Mouse (Mus musculus) hindbrain, embryonic 15.5 days (tissue): ENCODE measurements around the gene Rnf227. TPM values are rescaled to one million over a fixed set of nuclear protein-coding genes. Genes with fewer than 3 reads are reported as not detected.

Source experiments
- ATAC-seq: fragments of 200-750 bp; cut with Nextera tagmentation; 2 replicates; pipeline ENCODE4 v1.8.0; 2017; ENCODE audit warnings: low read depth, moderate number of reproducible peaks, moderate TSS enrichment; ENCODE audit not compliant: low FRiP score
- H3K27ac ChIP-seq: fragments of 300-500 bp; sonication (generic); replicated peaks from 2 replicates; pipeline ENCODE4 v1.5.1; 2015; ENCODE audit warnings: mild to moderate bottlenecking, inconsistent platforms
- H3K27me3 ChIP-seq: fragments of 300-500 bp; sonication (generic); 2 replicates; pipeline ENCODE4 v1.6.1; 2015; ENCODE audit warnings: control low read depth, inconsistent platforms
- H3K36me3 ChIP-seq: fragments of 300-500 bp; sonication (generic); 2 replicates; pipeline ENCODE4 v1.6.1; 2015; ENCODE audit warnings: control low read depth, inconsistent platforms
- H3K4me1 ChIP-seq: fragments of 300-500 bp; sonication (generic); replicated peaks from 2 replicates; pipeline ENCODE4 v1.6.1; 2015; ENCODE audit warnings: control low read depth, inconsistent platforms
- H3K4me2 ChIP-seq: fragments of 300-500 bp; sonication (generic); 2 replicates; pipeline ENCODE4 v1.6.1; 2015; ENCODE audit warnings: moderate library complexity, mild to moderate bottlenecking, inconsistent platforms
- H3K4me3 ChIP-seq: fragments of 300-500 bp; sonication (generic); 2 replicates; pipeline ENCODE4 v1.5.1; 2015; ENCODE audit warnings: mild to moderate bottlenecking, inconsistent platforms
- H3K9ac ChIP-seq: fragments of 300-500 bp; sonication (generic); 2 replicates; pipeline ENCODE4 v1.6.1; 2015; ENCODE audit warnings: inconsistent platforms
- H3K9me3 ChIP-seq: fragments of 300-500 bp; sonication (generic); 2 replicates; pipeline ENCODE4 v1.6.1; 2016; ENCODE audit warnings: control low read depth, inconsistent platforms
- WGBS: fragments of 180-500 bp; shearing (Covaris S2); methylation state at CpG from one replicate; pipeline ENCODE4 v1.1.7; 2015; 5-methylcytosine and 5-hydroxymethylcytosine counted together
- polyA plus RNA-seq: library from polyadenylated mRNA; unstranded; fragments of >200 nt; fragmentation: Nextera tagmentation; extraction: Ambion mirVana; gene quantifications from 2 replicates; pipeline ENCODE4 v1.2.1, GENCODE M21; 2015

The Rnf227 gene
- polyA plus RNA-seq, 1 experiment from 2014 or later: 228 TPM

DNA sequence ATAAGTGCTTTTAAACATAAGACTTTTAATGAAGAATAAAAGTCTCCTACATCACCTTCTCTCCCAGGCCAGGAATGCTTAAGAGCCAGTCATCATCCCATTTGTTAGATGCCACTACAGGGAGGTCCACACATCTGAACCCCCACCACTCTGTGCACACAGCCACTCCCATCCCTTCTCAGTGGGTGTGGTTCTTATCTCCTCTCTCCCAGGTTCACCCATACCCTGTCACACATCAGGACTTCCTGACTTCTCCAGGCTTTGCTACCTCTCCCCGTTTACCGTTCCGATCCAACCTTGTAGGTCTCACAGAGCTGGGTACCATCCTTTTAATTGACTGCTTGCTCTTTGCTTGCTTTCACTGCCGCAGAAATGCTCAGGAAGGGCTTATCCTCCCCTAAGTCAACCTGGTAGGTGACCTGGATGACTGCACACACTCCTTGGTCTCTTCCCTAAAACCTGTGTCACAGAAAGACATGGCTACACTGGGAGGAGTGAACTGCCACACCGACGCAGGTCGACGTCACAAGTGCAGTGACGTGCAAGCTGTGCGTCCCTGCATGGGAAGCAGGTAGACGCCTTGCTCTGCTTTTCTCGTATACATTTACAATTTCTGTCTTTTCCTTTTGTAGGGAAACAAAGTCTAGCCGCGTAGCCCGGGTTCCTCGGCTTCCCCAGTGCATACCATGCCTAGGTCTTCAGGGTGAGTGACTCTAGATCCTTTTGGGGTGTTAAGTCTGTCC, 33.1 kb downstream of the Rnf227 start:
- H3K4me1 ChIP-seq: peaks cover 26% of the 10 kb centered on the region
- no peak for ATAC-seq
- H3K9me3 ChIP-seq: no peaks in the 10 kb centered on the region
- H3K27me3 ChIP-seq: no peaks in the 10 kb centered on the region
- no peak overlapping the region for H3K4me3 ChIP-seq
- H3K9ac ChIP-seq: no peak overlapping the region
- H3K36me3 ChIP-seq: no peaks in the 10 kb centered on the region
- no peak overlapping the region for H3K4me2 ChIP-seq
- H3K27ac ChIP-seq: no peak overlapping the region
- WGBS: 94% methylated on average over 16 of the region's 16 CpGs

- ATAC-seq: no peak
- no peak overlapping the region for H3K4me3 ChIP-seq
- WGBS: 90% methylated on average over 4 of the region's 4 CpGs
- H3K4me1 ChIP-seq: peaks cover 21% of the 10 kb centered on the region
- H3K9me3 ChIP-seq: no peaks in the 10 kb centered on the region
- H3K9ac ChIP-seq: no peak overlapping the region
- H3K27ac ChIP-seq: no peak overlapping the region
- no peaks in the 10 kb centered on the region for H3K36me3 ChIP-seq
- no peak overlapping the region for H3K4me2 ChIP-seq
- H3K27me3 ChIP-seq: no peaks in the 10 kb centered on the region
Observed at GRCm38 (mm10) chr11:69375646-69376045, 35.4 kb downstream of the Rnf227 start.

GRCm38 (mm10) chr11:69377766-69378165, 37.5 kb downstream of the Rnf227 start:
- Histone ChIP-seq H3K4me1 (no peaks in the 10 kb centered on the region; the same call in 1 of the 2 replicates), H3K9me3 (no peaks in the 10 kb centered on the region), H3K4me2 (no peak overlapping the region), H3K9ac (no peak overlapping the region), H3K27me3 (no peaks in the 10 kb centered on the region), H3K27ac (no peak overlapping the region), H3K4me3 (no peak overlapping the region), H3K36me3 (no peaks in the 10 kb centered on the region)
- WGBS: 77% methylated on average over 3 of the region's 3 CpGs
- ATAC-seq: no peak

GRCm38 (mm10) chr11:69379600-69379999, 39.3 kb downstream of the Rnf227 start:
- ATAC-seq: no peak
- WGBS: 89% methylated on average over 3 of the region's 3 CpGs
- Histone ChIP-seq H3K9me3 (no peaks in the 10 kb centered on the region), H3K27me3 (no peaks in the 10 kb centered on the region), H3K36me3 (no peaks in the 10 kb centered on the region), H3K4me1 (no peaks in the 10 kb centered on the region), H3K4me3 (no peak overlapping the region), H3K9ac (no peak overlapping the region), H3K27ac (no peak overlapping the region), H3K4me2 (no peak overlapping the region)

GRCm38 (mm10) chr11:69381356-69381755, 41.1 kb downstream of the Rnf227 start:
- no peaks in the 10 kb centered on the region for H3K9me3 ChIP-seq
- 78% methylated on average over 6 of the region's 6 CpGs for WGBS

DNA sequence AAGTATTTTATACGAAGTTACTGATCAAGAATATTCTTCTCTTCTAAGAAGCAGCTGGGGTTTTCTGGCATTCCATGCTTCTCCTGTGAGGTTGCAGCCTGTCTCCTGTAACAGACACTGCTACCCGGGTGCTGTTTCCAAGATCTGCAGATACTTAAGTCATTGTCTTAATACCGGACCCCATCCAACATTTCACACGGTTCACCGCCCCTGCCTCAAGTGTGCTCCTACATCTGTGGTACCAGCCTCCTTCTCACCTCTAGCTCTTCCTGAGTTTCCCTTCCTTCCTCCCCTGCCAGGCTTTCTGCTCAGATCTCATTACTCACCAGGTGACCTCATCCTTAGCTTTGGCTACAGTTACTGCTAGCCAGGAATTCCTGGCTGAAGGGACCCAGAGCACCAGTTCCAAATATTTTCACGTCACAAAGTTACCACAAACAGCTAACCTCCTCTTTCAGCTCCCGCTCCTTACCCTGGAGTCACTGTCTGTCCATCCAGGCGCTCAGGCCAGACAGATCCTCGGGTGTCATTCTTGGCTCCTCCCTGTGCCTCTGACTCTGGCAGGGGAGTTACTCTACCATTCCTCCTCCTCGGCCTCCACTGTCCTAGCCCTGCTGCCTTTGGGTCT, 42.3 kb downstream of the Rnf227 start:
- H3K4me3 ChIP-seq: no peak overlapping the region
- no peaks in the 10 kb centered on the region for H3K9me3 ChIP-seq
- no peaks in the 10 kb centered on the region for H3K4me1 ChIP-seq
- no peak overlapping the region for H3K9ac ChIP-seq
- H3K36me3 ChIP-seq: no peaks in the 10 kb centered on the region
- no peak overlapping the region for H3K27ac ChIP-seq
- 70% methylated on average over 10 of the region's 10 CpGs for WGBS
- H3K4me2 ChIP-seq: no peak overlapping the region
- no peak for ATAC-seq
- H3K27me3 ChIP-seq: no peaks in the 10 kb centered on the region

More at GRCm38 (mm10) chr11:69381356-69381755, 41.1 kb downstream of the Rnf227 start:
- Histone ChIP-seq H3K4me1 (no peaks in the 10 kb centered on the region), H3K27ac (no peak overlapping the region), H3K4me3 (no peak overlapping the region), H3K36me3 (no peaks in the 10 kb centered on the region), H3K27me3 (no peaks in the 10 kb centered on the region), H3K9ac (no peak overlapping the region), H3K4me2 (no peak overlapping the region)
- no peak for ATAC-seq

DNA sequence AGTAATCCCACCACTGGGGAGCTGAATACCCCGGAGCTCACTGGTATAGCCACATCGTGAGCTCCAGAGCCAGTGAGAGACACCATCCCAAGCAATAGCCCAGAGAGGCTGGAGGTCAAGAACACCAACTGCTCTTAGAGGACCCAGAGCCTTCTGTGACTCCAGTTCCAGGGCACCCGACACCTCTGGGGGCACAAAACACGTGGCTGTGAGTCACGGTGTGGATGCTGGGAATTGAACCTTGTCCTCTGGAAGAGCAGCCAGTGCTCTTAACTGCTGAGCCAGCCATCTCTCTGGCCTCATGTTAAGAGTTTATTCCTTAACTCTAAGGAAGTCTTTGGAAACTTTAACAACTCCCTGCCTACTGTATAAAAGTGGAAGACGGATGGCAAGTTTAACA, 44.7 kb downstream of the Rnf227 start:
- no peak overlapping the region for H3K4me3 ChIP-seq
- H3K27ac ChIP-seq: no peak overlapping the region
- H3K36me3 ChIP-seq: no peaks in the 10 kb centered on the region
- no peak overlapping the region for H3K4me2 ChIP-seq
- H3K27me3 ChIP-seq: no peaks in the 10 kb centered on the region
- ATAC-seq: no peak
- 85% methylated on average over 6 of the region's 6 CpGs for WGBS
- no peaks in the 10 kb centered on the region for H3K9me3 ChIP-seq
- H3K4me1 ChIP-seq: 0 out of 2 replicates have a peak, but pooled peaks cover 4% of the 10 kb centered on the region
- no peak overlapping the region for H3K9ac ChIP-seq

DNA sequence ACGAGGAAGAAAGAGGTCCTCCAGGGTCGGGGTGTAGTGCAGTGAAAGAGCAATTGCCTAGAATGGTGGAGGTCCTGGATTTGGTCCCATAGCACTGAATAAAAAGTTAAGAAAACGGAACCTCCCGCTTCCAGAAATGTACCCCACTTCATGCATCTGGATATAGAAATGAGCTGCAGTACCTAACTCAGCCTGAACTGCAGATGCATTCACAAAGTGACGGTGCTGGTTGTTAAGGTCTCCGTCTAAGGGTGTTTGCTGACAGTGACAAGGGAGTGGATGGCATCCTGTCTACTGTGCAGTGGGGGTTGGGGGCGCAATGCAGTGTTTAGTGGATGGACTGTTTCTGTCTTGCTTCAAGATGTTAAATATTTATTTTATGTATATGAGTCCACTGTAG, 46.5 kb downstream of the Rnf227 start:
- H3K27ac ChIP-seq: no peak overlapping the region
- no peaks in the 10 kb centered on the region for H3K36me3 ChIP-seq
- H3K9ac ChIP-seq: no peak overlapping the region
- 0 out of 2 replicates have a peak, but pooled peaks cover 7% of the 10 kb centered on the region for H3K4me1 ChIP-seq
- H3K4me3 ChIP-seq: no peak overlapping the region
- no peaks in the 10 kb centered on the region for H3K9me3 ChIP-seq
- ATAC-seq: no peak
- H3K27me3 ChIP-seq: no peaks in the 10 kb centered on the region
- WGBS: 83% methylated on average over 7 of the region's 7 CpGs
- no peak overlapping the region for H3K4me2 ChIP-seq

DNA sequence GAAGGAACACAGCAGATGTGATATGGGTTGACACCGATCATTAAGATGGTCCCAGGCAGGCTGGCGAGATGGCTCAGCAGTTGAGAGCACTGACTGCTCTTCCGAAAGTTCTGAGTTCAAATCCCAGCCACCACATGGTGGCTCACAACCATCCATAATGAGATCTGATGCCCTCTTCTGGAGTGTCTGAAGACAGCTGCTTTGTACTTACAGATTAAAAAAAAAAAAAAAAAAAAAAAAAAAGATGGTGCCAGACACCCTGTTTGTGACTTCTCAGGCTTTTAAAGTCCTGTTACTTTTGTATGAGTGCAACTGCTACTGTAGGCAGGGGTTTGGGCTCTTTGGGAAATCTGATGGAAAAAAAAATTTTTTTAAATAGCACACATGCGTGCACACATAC, 48.4 kb downstream of the Rnf227 start:
- Histone ChIP-seq H3K4me3 (no peak overlapping the region), H3K9ac (no peak overlapping the region), H3K4me1 (0 out of 2 replicates have a peak, but pooled peaks cover 7% of the 10 kb centered on the region), H3K36me3 (no peaks in the 10 kb centered on the region), H3K4me2 (no peak overlapping the region), H3K27ac (no peak overlapping the region), H3K27me3 (no peaks in the 10 kb centered on the region), H3K9me3 (no peaks in the 10 kb centered on the region)
- no peak for ATAC-seq
- WGBS: 94% methylated on average over 4 of the region's 4 CpGs

GRCm38 (mm10) chr11:69389531-69390399, 49.5 kb downstream of the Rnf227 start:
- H3K27ac ChIP-seq: no peak overlapping the region
- 61% methylated on average over 14 of the region's 14 CpGs for WGBS
- no peaks in the 10 kb centered on the region for H3K36me3 ChIP-seq
- H3K4me1 ChIP-seq: peaks cover 12% of the 10 kb centered on the region
- no peaks in the 10 kb centered on the region for H3K27me3 ChIP-seq
- H3K4me3 ChIP-seq: no peak overlapping the region
- H3K9ac ChIP-seq: no peak overlapping the region
- ATAC-seq: no peak; the same call in 1 of the 2 replicates
- H3K9me3 ChIP-seq: no peaks in the 10 kb centered on the region
- no peak overlapping the region for H3K4me2 ChIP-seq

DNA sequence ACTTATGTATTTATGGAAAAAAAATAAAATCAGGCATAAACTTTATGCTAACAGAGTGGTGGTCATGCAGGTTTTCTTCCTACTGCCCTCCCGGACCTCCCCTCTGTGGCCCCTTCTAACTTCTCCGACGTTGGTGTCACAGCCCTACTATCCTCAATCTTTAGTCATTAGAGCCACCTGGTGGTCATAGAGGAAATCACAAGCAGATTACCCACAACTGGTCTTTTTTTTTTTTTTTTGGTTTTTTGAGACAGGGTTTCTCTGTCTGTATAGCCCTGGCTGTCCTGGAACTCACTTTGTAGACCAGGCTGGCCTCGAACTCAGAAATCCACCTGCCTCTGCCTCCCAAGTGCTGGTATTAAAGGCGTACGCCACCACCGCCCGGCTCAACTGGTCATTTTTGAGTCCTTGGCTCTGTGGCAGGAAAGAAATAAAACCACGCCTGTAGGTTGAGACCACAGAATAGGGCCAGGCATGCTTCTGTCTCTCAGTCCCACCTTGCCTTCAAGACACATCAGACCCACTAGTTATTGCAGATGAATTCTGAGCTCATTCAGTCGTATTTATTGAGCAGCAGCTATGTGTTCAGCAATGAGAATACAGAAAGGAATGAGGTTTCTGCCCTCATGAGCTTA, 50.3 kb downstream of the Rnf227 start:
- Histone ChIP-seq H3K27me3 (no peaks in the 10 kb centered on the region), H3K9me3 (no peaks in the 10 kb centered on the region), H3K36me3 (no peaks in the 10 kb centered on the region), H3K9ac (no peak overlapping the region), H3K27ac (no peak overlapping the region), H3K4me2 (no peak overlapping the region), H3K4me1 (peaks cover 12% of the 10 kb centered on the region), H3K4me3 (no peak overlapping the region)
- peak; percentile 27; the same call in 1 of the 2 replicates for ATAC-seq
- WGBS: 50% methylated on average over 10 of the region's 10 CpGs
